Mouse (Mus musculus) mouse embryonic stem cell (cell line): ENCODE results near the gene Ssc4d.

Experiments used
- in situ Hi-C, 2 experiments: fragments of 300-500 bp; cut with MboI; formaldehyde crosslinking; loops; 1 replicate in 1 of 2; 3 replicates in 1 of 2; pipeline ENCODE4 v1.14.3; 2019 to 2020; ENCODE audit warnings: low sequenced_read_pairs in 2 of 2, low pct_unique_long_range_greater_than_20kb in 1 of 2, mixed read lengths in 1 of 2; ENCODE audit not compliant: unreplicated experiment in 1 of 2

Gene Ssc4d

DNA sequence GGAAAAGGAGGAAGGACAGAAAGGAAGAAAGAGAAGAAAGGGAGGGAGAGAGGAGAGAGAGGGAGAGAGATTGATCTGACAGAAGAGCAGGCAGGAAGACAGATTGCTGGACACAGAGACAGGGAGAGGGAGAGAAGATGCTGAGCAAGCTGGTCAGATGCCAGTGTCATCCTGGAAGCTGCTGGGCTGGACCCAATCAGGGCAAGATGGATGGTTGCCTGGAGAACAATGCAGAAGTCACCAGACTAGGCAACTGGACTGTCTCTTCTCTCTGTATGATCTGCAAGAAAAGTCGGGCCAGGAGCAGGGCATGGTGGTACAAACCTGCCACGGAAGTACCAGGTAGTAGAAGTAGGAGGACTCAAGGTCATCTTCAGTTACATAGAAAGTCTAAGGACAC is 21.5 kb downstream of the Ssc4d start:
- in situ Hi-C loops, result no loop called here

DNA sequence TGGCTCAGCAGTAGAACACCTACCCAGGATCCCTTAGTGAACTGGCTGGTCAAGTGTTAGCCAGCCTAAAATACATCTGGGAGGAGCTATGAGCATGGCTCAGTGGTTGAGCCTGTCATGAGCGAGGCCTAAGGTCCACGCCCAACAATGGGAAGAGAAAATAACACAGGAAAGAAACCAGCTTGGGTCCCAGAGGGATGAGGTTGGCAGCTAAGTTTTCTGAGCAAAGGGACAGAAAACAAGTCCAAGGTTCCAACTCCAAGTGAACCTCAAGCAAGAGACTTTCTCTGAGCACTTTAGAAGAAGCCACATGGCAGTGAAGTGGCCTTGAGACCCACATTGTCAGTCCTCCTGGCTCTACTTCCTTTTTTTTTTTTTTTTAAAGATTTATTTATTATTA is 22.7 kb downstream of the Ssc4d start:
- in situ Hi-C loops, result no loop called here

GRCm38 (mm10) chr5:135950710-135951412 is 23.5 kb downstream of the Ssc4d start:
- in situ Hi-C loops, result no loop called here

- in situ Hi-C loops, result no loop called here
Measured at GRCm38 (mm10) chr5:135946621-135947020, 27.7 kb downstream of the Ssc4d start.

DNA sequence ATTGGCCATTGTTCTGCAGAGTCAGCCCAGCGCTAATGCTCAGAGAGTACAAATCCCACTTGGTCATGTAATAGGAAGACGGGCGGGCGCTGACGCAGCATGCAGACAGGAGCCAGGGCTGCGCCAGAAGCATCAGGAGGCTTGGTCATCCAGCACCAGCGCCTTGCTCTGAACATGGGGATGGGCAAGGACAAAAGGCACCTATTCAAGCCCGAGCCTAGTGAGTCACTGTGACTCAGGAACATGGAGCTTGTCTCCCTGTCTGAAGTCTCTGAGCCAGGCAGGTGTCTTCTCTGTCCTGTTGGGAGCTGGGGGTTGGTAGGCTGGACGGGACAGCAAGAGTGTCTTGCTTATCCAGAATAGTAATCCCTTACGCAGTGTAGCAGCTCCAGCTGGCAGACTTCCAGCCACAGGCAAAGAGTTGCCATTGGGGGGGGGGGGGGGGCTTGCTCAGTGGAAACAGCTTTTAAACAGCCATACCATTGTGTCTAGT is 28.4 kb downstream of the Ssc4d start:
- in situ Hi-C loops, result no loop called here

DNA sequence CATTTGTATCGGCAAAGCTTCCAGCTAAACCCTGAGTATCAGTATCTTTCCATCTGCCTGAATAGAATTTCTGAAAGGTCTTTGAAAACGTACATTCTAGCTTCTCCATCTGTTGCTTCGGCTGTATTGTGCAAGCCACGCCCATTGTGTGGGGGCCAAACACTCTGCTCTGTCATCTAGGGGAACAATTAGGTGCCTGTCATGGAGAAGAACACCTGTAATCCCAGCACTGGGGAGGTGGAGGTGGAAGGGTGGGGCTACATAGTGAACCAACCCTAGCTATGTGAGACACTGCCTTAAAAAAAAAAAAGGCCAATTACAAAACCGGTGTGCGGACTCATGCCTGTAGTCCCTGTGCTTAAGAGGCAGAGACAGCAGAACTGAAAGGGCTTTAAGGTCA is 31.6 kb downstream of the Ssc4d start:
- in situ Hi-C loops, result no loop called here

DNA sequence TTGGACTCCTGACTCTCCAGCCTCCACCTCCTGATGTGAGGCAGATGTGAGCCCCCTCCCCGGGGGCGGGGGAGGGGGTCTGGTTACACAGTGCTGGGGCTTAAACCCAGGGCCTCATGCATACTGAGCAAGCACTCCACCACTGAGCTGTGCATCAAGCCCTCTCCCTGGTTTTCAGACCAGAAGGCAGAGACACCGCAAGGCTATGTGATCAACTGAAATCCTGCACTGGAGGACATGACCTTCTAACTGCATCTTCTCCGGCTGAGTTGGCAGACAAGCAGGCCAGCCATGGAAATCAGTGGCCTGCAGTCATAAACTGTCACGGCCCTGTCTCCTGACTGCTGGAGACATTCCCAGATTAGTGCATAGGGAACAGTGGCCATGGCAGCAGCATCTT is 33.7 kb downstream of the Ssc4d start:
- in situ Hi-C loops, result no loop called here

- in situ Hi-C loops, result loop anchor here in 1 of 2 experiments (5.0 kb wide), 1 partner anchor 37 kb away; the partner anchor contains the start of gene Ssc4d
Measured at GRCm38 (mm10) chr5:135935641-135936190, 38.6 kb downstream of the Ssc4d start.

DNA sequence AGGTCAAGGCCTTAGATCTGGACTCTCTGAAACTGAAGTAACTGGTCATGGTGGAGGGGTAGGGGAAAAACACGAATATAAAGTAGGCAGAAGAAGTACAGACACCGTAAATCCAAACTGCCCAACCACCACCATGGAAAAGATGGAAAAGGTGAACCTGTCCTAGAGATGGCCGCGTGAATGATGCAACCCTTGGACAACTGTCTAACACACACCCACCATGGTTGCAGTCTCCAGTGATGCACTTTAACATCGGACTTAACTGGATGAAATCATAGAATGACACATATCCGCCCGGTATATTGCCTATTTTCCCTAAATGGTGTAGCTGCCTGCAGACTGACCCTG is 39.2 kb downstream of the Ssc4d start:
- in situ Hi-C loops, result loop anchor here in 1 of 2 experiments (5.0 kb wide), 1 partner anchor 37 kb away; the partner anchor contains the start of gene Ssc4d

GRCm38 (mm10) chr5:135934481-135935175 is 39.7 kb downstream of the Ssc4d start, which contains the start of gene Ywhag:
Gene Ywhag (minus strand): TSS chr5:135934616.
- in situ Hi-C loops, result loop anchor here in 1 of 2 experiments (5.0 kb wide), 1 partner anchor 38 kb away; the partner anchor contains the start of gene Ssc4d

- in situ Hi-C loops, result no loop called here
Measured at GRCm38 (mm10) chr5:135933900-135934441, 40.4 kb downstream of the Ssc4d start.

GRCm38 (mm10) chr5:135933222-135933899 is 41.0 kb downstream of the Ssc4d start:
- in situ Hi-C loops, result no loop called here

- in situ Hi-C loops, result no loop called here
Measured at GRCm38 (mm10) chr5:135932359-135932758, 42.0 kb downstream of the Ssc4d start.

DNA sequence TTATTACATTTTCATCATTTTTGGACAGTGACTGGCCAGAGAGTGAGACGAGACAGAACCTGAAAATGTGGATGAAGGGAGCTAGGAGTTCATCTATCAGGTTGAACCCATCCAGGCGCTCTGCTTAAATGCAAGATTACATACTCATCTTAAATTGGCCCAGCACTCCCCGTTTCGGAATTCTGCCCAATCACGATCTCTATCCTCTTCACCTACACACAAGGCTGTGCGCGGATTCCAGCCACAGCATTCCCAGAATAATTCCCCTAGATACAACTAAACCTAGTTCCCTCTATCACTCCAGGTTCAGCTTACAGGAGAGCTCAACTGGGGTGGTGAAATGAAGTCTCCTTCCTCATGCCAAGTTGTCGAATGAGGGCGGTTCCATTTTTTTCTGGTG is 42.8 kb downstream of the Ssc4d start:
- in situ Hi-C loops, result no loop called here

GRCm38 (mm10) chr5:135929685-135930424 is 44.5 kb downstream of the Ssc4d start:
- in situ Hi-C loops, result no loop called here

DNA sequence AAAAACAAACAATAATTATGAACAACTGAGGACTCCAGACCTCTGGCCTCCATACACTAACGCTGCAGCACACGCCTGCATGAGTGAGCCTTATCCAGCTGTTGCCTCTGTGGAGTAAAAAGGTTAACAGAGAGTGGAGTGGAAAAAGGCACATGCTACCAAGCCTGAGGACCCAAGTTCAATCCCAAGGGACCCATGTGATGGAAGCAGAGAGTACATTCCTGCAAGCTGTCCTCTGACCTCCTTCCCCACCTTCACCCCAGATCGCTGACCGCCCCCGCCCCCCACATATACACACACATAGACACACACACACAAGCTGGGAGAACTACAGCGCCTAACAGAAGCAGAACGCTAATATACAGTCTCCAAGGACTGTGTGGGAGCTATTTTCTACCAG is 50.4 kb downstream of the Ssc4d start:
- in situ Hi-C loops, result no loop called here

- in situ Hi-C loops, result no loop called here
Measured at GRCm38 (mm10) chr5:135919902-135920301, 54.4 kb downstream of the Ssc4d start.

DNA sequence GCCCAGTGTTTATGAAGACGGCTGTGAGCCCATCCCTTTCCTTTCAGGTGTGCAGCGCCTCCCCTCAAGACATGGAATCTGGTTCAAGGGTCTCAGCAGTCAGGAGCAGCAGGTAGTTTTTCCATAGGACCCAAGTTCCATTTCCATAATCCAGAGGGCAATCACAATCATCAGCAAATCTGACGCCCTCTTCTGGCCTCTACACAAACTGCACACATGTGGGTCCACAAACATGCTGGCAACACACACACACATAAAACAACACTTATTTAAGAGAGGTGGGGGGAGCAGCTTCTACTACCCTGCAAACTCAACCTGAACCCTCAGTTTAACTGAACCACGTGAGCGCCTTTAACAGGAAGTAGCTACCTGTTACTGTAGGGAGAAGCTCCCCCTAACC is 55.7 kb downstream of the Ssc4d start:
- in situ Hi-C loops, result no loop called here
